Mouse (Mus musculus) urinary bladder, postnatal 36 days (tissue): ENCODE data around the gene Pbrm1.
A peak's percentile ranks its signal among the peaks of the same experiment; 100 is the strongest.

Experiments used
- DNase-seq, 2 experiments: peaks; one replicate each; pipeline ENCODE4 v3.0.0; 2022; ENCODE audit warnings: low spot score in 2 of 2, mixed read lengths in 1 of 2

Gene Pbrm1

GRCm38 (mm10) chr14:31079313-31080028 lies 60.5 kb downstream of the Pbrm1 start:
- DNase-seq, result no peak

- no peak for DNase-seq
Observed at GRCm38 (mm10) chr14:31081147-31081546, 62.2 kb downstream of the Pbrm1 start.

GRCm38 (mm10) chr14:31087433-31087832 lies 68.5 kb downstream of the Pbrm1 start:
- no peak for DNase-seq

- no peak for DNase-seq
Observed at GRCm38 (mm10) chr14:31088515-31088914, 69.6 kb downstream of the Pbrm1 start.

- DNase-seq, result no peak
Observed at GRCm38 (mm10) chr14:31089918-31090317, 71.0 kb downstream of the Pbrm1 start.

- DNase-seq, result no peak
Observed at GRCm38 (mm10) chr14:31105156-31105555, 86.2 kb downstream of the Pbrm1 start.

- DNase-seq, result no peak
Observed at GRCm38 (mm10) chr14:31110613-31111012, 91.7 kb downstream of the Pbrm1 start.

GRCm38 (mm10) chr14:31112187-31112586 lies 93.2 kb downstream of the Pbrm1 start:
- no peak for DNase-seq

GRCm38 (mm10) chr14:31114011-31114410 lies 95.1 kb downstream of the Pbrm1 start:
- no peak for DNase-seq

- no peak for DNase-seq
Observed at GRCm38 (mm10) chr14:31115522-31115921, 96.6 kb downstream of the Pbrm1 start.

GRCm38 (mm10) chr14:31125106-31126075 lies 106.5 kb downstream of the Pbrm1 start:
- no peak for DNase-seq

- DNase-seq, result no peak
Observed at GRCm38 (mm10) chr14:31126826-31127225, 107.9 kb downstream of the Pbrm1 start.

- DNase-seq, result peak in 1 of 2 experiments; percentile 58
Observed at GRCm38 (mm10) chr14:31128101-31128825, 109.3 kb downstream of the Pbrm1 start.

- DNase-seq, result peak; percentile 87 to 96
Observed at GRCm38 (mm10) chr14:31128826-31129219, 109.9 kb downstream of the Pbrm1 start, which contains the start of gene Smim4. TSS of gene Smim4 (minus strand) at chr14:31128956.

- no peak for DNase-seq
Observed at GRCm38 (mm10) chr14:31129326-31130235, 110.6 kb downstream of the Pbrm1 start.

- peak; percentile 73 to 85 for DNase-seq
Observed at GRCm38 (mm10) chr14:31130236-31131220, 111.6 kb downstream of the Pbrm1 start, which contains the start of gene Nt5dc2. TSS of gene Nt5dc2 (plus strand) at chr14:31131053.

- no peak for DNase-seq
Observed at GRCm38 (mm10) chr14:31131272-31131821, 112.4 kb downstream of the Pbrm1 start.

- DNase-seq, result no peak
Observed at GRCm38 (mm10) chr14:31132031-31132430, 113.1 kb downstream of the Pbrm1 start.

GRCm38 (mm10) chr14:31132491-31132975 lies 113.6 kb downstream of the Pbrm1 start:
- DNase-seq, result no peak
